Mouse (Mus musculus): ENCODE data around the gene Pola1. TPM values are rescaled to one million over a fixed set of nuclear protein-coding genes. Genes with fewer than 3 reads are reported as not detected.

Gene Pola1
- polyA plus RNA-seq, 1 experiment = 4.8 TPM

- no peaks in the 10 kb centered on the region for H3K79me3 ChIP-seq (ENCODE audit: low read depth)
- no peak overlapping the region for H3K4me3 ChIP-seq (ENCODE audit: insufficient read depth, poor library complexity, severe bottlenecking)
- TF ChIP-seq CEBPB (IDR thresholded peaks at IDR 0.05; ENCODE audit: low read depth) (no peak), MYOG (IDR thresholded peaks at IDR 0.05; ENCODE audit: control insufficient read depth, extremely low read depth, insufficient read length) (no peak), USF1 (IDR thresholded peaks at IDR 0.05; ENCODE audit: low read depth) (no peak), MYOD1 (IDR thresholded peaks at IDR 0.05; ENCODE audit: control insufficient read depth, insufficient read length, low read depth) (no peak), MAX (IDR thresholded peaks at IDR 0.05) (no peak), FOSL1 (IDR thresholded peaks at IDR 0.05; ENCODE audit: insufficient read depth, low read length, poor library complexity, severe bottlenecking) (no peak), CTCF (IDR thresholded peaks at IDR 0.05; ENCODE audit: control insufficient read depth, insufficient read depth, insufficient read length) (no peak)
- H3K36me3 ChIP-seq (ENCODE audit: control insufficient read depth, insufficient read depth) = peaks cover 10% of the 10 kb centered on the region
- H3K79me2 ChIP-seq (ENCODE audit: control insufficient read depth, insufficient read depth) = no peaks in the 10 kb centered on the region
- no peaks in the 10 kb centered on the region for H3K27me3 ChIP-seq (ENCODE audit: control insufficient read depth, insufficient read depth, insufficient read length)
- H3ac ChIP-seq (ENCODE audit: control insufficient read depth, insufficient read length, low read depth) = no peak overlapping the region
Observed at GRCm38 (mm10) chrX:93557171-93557570, 74.8 kb downstream of the Pola1 start.

GRCm38 (mm10) chrX:93539779-93540178 is 92.2 kb downstream of the Pola1 start:
- Histone ChIP-seq H3ac (ENCODE audit: control insufficient read depth, insufficient read length, low read depth) (no peak overlapping the region), H3K36me3 (ENCODE audit: control insufficient read depth, insufficient read depth) (no peaks in the 10 kb centered on the region), H3K79me3 (ENCODE audit: low read depth) (no peaks in the 10 kb centered on the region), H3K27me3 (ENCODE audit: control insufficient read depth, insufficient read depth, insufficient read length) (no peaks in the 10 kb centered on the region), H3K79me2 (ENCODE audit: control insufficient read depth, insufficient read depth) (no peaks in the 10 kb centered on the region), H3K4me3 (ENCODE audit: insufficient read depth, poor library complexity, severe bottlenecking) (no peak overlapping the region)
- TF ChIP-seq MYOG (IDR thresholded peaks at IDR 0.05; ENCODE audit: control insufficient read depth, extremely low read depth, insufficient read length) (no peak), USF1 (IDR thresholded peaks at IDR 0.05; ENCODE audit: low read depth) (no peak), MAX (IDR thresholded peaks at IDR 0.05) (no peak), CTCF (IDR thresholded peaks at IDR 0.05; ENCODE audit: control insufficient read depth, insufficient read depth, insufficient read length) (no peak), CEBPB (IDR thresholded peaks at IDR 0.05; ENCODE audit: low read depth) (no peak), MYOD1 (IDR thresholded peaks at IDR 0.05; ENCODE audit: control insufficient read depth, insufficient read length, low read depth) (no peak), FOSL1 (IDR thresholded peaks at IDR 0.05; ENCODE audit: insufficient read depth, low read length, poor library complexity, severe bottlenecking) (no peak)

DNA sequence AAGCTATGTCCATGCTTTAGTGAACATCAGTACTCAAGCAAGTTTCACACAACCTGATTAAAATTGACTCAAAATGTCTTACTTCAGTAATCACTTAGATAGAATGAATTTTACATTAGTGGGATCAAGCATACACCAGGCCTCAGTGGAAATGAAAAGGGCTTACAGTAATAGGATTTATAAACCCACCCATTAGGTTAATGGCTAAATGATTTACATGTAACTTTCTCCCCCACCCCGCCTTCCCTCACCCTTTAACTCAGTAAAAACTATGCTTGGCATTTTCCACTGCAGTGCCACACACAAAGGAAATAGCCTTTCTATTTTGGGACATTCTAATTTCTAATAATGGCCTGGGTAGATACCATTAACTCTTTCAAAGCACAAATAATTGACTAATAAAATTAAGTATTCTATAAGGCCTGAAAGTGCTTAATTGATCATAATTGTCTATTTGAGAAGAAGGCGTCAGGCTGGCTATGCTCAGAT is 129.0 kb downstream of the Pola1 start:
- Histone ChIP-seq H3K79me2 (ENCODE audit: control insufficient read depth, insufficient read depth) (no peaks in the 10 kb centered on the region), H3K4me3 (ENCODE audit: insufficient read depth, poor library complexity, severe bottlenecking) (no peak overlapping the region), H3K36me3 (ENCODE audit: control insufficient read depth, insufficient read depth) (no peaks in the 10 kb centered on the region), H3K27me3 (ENCODE audit: control insufficient read depth, insufficient read depth, insufficient read length) (no peaks in the 10 kb centered on the region), H3ac (ENCODE audit: control insufficient read depth, insufficient read length, low read depth) (no peak overlapping the region), H3K79me3 (ENCODE audit: low read depth) (no peaks in the 10 kb centered on the region)
- TF ChIP-seq USF1 (IDR thresholded peaks at IDR 0.05; ENCODE audit: low read depth) (no peak), MYOD1 (IDR thresholded peaks at IDR 0.05; ENCODE audit: control insufficient read depth, insufficient read length, low read depth) (no peak), CTCF (IDR thresholded peaks at IDR 0.05; ENCODE audit: control insufficient read depth, insufficient read depth, insufficient read length) (no peak), CEBPB (IDR thresholded peaks at IDR 0.05; ENCODE audit: low read depth) (no peak), FOSL1 (IDR thresholded peaks at IDR 0.05; ENCODE audit: insufficient read depth, low read length, poor library complexity, severe bottlenecking) (no peak), MYOG (IDR thresholded peaks at IDR 0.05; ENCODE audit: control insufficient read depth, extremely low read depth, insufficient read length) (no peak), MAX (IDR thresholded peaks at IDR 0.05) (no peak)

DNA sequence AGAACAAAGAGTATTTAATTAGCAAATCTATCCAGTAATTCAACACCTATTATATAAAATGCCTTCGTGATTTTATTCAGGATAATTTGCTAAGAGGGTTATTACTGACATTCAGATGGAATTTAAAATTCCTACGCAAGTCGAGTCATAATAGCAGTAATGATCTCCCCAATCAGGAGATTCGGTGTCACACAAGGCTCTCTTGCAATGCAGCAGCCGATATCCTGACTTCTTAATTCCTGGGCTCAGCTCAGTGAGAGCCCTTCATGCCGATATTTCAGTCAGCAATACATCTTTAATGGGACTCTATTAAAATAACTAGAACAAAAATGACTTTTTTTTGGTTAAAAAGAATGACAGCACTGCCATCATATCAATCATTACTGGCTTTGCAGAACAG is 134.4 kb downstream of the Pola1 start:
- Histone ChIP-seq H3ac (ENCODE audit: control insufficient read depth, insufficient read length, low read depth) (no peak overlapping the region), H3K79me3 (ENCODE audit: low read depth) (no peaks in the 10 kb centered on the region), H3K27me3 (ENCODE audit: control insufficient read depth, insufficient read depth, insufficient read length) (no peaks in the 10 kb centered on the region), H3K36me3 (ENCODE audit: control insufficient read depth, insufficient read depth) (no peaks in the 10 kb centered on the region), H3K79me2 (ENCODE audit: control insufficient read depth, insufficient read depth) (no peaks in the 10 kb centered on the region), H3K4me3 (ENCODE audit: insufficient read depth, poor library complexity, severe bottlenecking) (no peak overlapping the region)
- no peak for TF ChIP-seq CEBPB (IDR thresholded peaks at IDR 0.05; ENCODE audit: low read depth)
- no peak for TF ChIP-seq MYOG (IDR thresholded peaks at IDR 0.05; ENCODE audit: control insufficient read depth, extremely low read depth, insufficient read length)
- no peak for TF ChIP-seq FOSL1 (IDR thresholded peaks at IDR 0.05; ENCODE audit: insufficient read depth, low read length, poor library complexity, severe bottlenecking)
- no peak for TF ChIP-seq USF1 (IDR thresholded peaks at IDR 0.05; ENCODE audit: low read depth)
- TF ChIP-seq CTCF (IDR thresholded peaks at IDR 0.05; ENCODE audit: control insufficient read depth, insufficient read depth, insufficient read length) = no peak
- no peak for TF ChIP-seq MAX (IDR thresholded peaks at IDR 0.05)
- no peak for TF ChIP-seq MYOD1 (IDR thresholded peaks at IDR 0.05; ENCODE audit: control insufficient read depth, insufficient read length, low read depth)

GRCm38 (mm10) chrX:93465711-93466110 is 166.2 kb downstream of the Pola1 start:
- Histone ChIP-seq H3K4me3 (ENCODE audit: insufficient read depth, poor library complexity, severe bottlenecking) (no peak overlapping the region), H3K79me2 (ENCODE audit: control insufficient read depth, insufficient read depth) (no peaks in the 10 kb centered on the region), H3ac (ENCODE audit: control insufficient read depth, insufficient read length, low read depth) (no peak overlapping the region), H3K36me3 (ENCODE audit: control insufficient read depth, insufficient read depth) (no peaks in the 10 kb centered on the region), H3K27me3 (ENCODE audit: control insufficient read depth, insufficient read depth, insufficient read length) (no peaks in the 10 kb centered on the region), H3K79me3 (ENCODE audit: low read depth) (no peaks in the 10 kb centered on the region)
- TF ChIP-seq USF1 (IDR thresholded peaks at IDR 0.05; ENCODE audit: low read depth) (no peak), CTCF (IDR thresholded peaks at IDR 0.05; ENCODE audit: control insufficient read depth, insufficient read depth, insufficient read length) (no peak), MAX (IDR thresholded peaks at IDR 0.05) (no peak), CEBPB (IDR thresholded peaks at IDR 0.05; ENCODE audit: low read depth) (no peak), FOSL1 (IDR thresholded peaks at IDR 0.05; ENCODE audit: insufficient read depth, low read length, poor library complexity, severe bottlenecking) (no peak), MYOD1 (IDR thresholded peaks at IDR 0.05; ENCODE audit: control insufficient read depth, insufficient read length, low read depth) (no peak)
